Mouse (Mus musculus): Measurements from ENCODE around the gene Plbd1.

GRCm38 (mm10) chr6:136672467-136672866 lies 10.7 kb upstream of the Plbd1 start:
- TF ChIP-seq MYOG (IDR thresholded peaks at IDR 0.05; ENCODE audit: control insufficient read depth in 1 of 3, insufficient read depth in 1 of 3, insufficient read length in 2 of 3, low read depth in 2 of 3) (peak in 1 of 3 experiments; percentile 6), POLR2A (IDR thresholded peaks at IDR 0.05; ENCODE audit: insufficient read length, low read depth) (no peak)

Data from myocyte (in vitro differentiated cells).